Mouse (Mus musculus) heart, embryonic 15.5 days (tissue): Measurements from ENCODE around the gene Rgs7. TPM values are rescaled to one million over a fixed set of nuclear protein-coding genes. Genes with fewer than 3 reads are reported as not detected.

Experiments
- ATAC-seq: fragments of 200-750 bp; cut with Nextera tagmentation; replicated peaks from 2 replicates; pipeline ENCODE4 v1.8.0; 2017; ENCODE audit warnings: low read depth, moderate TSS enrichment; ENCODE audit not compliant: insufficient number of reproducible peaks, insufficient read depth, low FRiP score
- H3K27ac ChIP-seq: fragments of 300-500 bp; sonication (generic); 2 replicates; pipeline ENCODE4 v1.5.1; 2015; ENCODE audit warnings: mild to moderate bottlenecking, inconsistent platforms
- H3K27me3 ChIP-seq: fragments of 300-500 bp; sonication (generic); 2 replicates; pipeline ENCODE4 v1.6.1; 2015; ENCODE audit warnings: inconsistent platforms
- H3K36me3 ChIP-seq: fragments of 300-500 bp; sonication (generic); 2 replicates; pipeline ENCODE4 v1.6.1; 2015; ENCODE audit warnings: mild to moderate bottlenecking, inconsistent platforms
- H3K4me1 ChIP-seq: fragments of 300-500 bp; sonication (generic); replicated peaks from 2 replicates; pipeline ENCODE4 v1.6.1; 2015; ENCODE audit warnings: inconsistent platforms
- H3K4me2 ChIP-seq: fragments of 300-500 bp; sonication (generic); 2 replicates; pipeline ENCODE4 v1.6.1; 2015; ENCODE audit warnings: inconsistent platforms, mild to moderate bottlenecking, moderate library complexity
- H3K4me3 ChIP-seq: fragments of 300-500 bp; sonication (generic); 2 replicates; pipeline ENCODE4 v1.5.1; 2015; ENCODE audit warnings: mild to moderate bottlenecking, inconsistent platforms
- H3K9ac ChIP-seq: fragments of 300-500 bp; sonication (generic); 2 replicates; pipeline ENCODE4 v1.6.1; 2015; ENCODE audit warnings: mild to moderate bottlenecking, inconsistent platforms
- H3K9me3 ChIP-seq: fragments of 300-500 bp; sonication (generic); replicated peaks from 2 replicates; pipeline ENCODE4 v1.6.1; 2016; ENCODE audit warnings: inconsistent platforms
- WGBS: fragments of 180-500 bp; shearing (Covaris S2); methylation state at CpG from one replicate; pipeline ENCODE4 v1.1.7; 2015; ENCODE audit warnings: mixed read lengths; 5-methylcytosine and 5-hydroxymethylcytosine counted together
- polyA plus RNA-seq: library from polyadenylated mRNA; unstranded; fragments of >200 nt; fragmentation: Nextera tagmentation; extraction: Ambion mirVana; gene quantifications from 2 replicates; pipeline ENCODE4 v1.2.1, GENCODE M21; 2015

Gene Rgs7
- polyA plus RNA-seq, 1 experiment from 2014 or later = 0.57 TPM

- no peaks in the 10 kb centered on the region for H3K36me3 ChIP-seq
- no peak overlapping the region for H3K4me3 ChIP-seq
- WGBS = 57% methylated on average over 3 of the region's 3 CpGs
- no peaks in the 10 kb centered on the region for H3K4me1 ChIP-seq
- no peaks in the 10 kb centered on the region for H3K27me3 ChIP-seq
- ATAC-seq = no peak
- no peaks in the 10 kb centered on the region for H3K9me3 ChIP-seq
- no peak overlapping the region for H3K4me2 ChIP-seq
- H3K27ac ChIP-seq = no peak overlapping the region
- H3K9ac ChIP-seq = no peak overlapping the region
Observed at GRCm38 (mm10) chr1:175300404-175300803, 191.9 kb downstream of the Rgs7 start.

DNA sequence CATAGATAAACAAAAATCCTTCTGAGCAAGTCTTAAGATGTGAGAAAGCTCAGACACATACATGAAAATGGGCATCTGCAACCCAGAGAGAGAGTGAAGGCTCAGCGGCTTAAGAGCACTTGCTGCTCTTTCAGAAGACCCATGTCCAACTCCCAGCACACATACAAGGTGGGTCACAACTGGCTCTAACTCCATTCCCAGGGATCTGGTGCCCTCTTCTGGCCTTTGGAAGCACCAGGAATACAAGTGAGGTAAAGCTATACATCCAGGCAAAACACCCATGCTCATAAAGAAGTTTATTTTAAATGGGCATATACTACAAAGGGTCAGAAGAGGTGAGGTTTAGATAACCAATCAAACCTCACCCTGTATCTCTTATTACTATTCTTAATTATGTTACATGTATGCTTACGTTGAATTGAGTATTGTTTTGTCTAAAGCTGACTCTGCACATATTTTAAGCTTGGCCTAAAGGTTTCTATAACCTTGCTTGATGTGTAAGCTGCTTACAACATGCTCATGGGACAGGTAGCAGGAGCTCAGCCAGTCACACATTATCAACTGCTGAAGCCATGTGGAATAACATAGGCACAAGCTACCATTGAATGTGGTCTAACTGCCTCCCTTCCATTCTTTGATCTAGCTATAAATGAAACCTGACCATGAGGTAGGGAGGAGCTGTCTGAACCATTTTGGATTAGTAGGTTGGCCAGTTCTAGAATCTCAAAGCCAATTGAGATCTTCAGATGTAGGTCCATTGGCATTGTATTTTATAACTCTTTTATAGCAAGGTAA is 192.5 kb downstream of the Rgs7 start:
- no peak for ATAC-seq
- no peaks in the 10 kb centered on the region for H3K27me3 ChIP-seq
- 93% methylated on average over 2 of the region's 2 CpGs for WGBS

DNA sequence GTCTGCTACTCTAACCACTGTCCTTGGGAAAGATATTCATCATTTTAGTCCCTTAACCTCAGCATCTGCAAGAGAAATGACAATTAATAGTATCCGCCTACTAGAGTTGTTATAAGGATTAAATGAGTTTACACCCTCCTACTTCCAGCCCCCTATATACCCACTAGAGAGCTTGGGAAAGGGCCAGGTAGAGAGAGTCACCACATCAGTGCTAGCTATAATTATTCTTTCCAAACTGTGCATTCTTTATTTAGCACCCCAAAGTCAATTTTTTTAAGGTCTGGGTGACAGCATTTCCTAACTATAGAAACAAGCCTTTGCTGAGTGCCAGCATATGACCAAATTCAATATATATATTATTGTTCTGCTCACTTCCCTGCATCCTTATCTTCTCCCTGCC is 195.4 kb downstream of the Rgs7 start:
- WGBS = 88% methylated on average over 1 of the region's 1 CpGs
- H3K27ac ChIP-seq = no peak overlapping the region
- no peak for ATAC-seq

More for the DNA sequence above, 192.5 kb downstream of the Rgs7 start:
- Histone ChIP-seq H3K4me1 (no peaks in the 10 kb centered on the region), H3K27ac (no peak overlapping the region), H3K9ac (no peak overlapping the region), H3K36me3 (no peaks in the 10 kb centered on the region), H3K4me3 (no peak overlapping the region), H3K9me3 (no peaks in the 10 kb centered on the region), H3K4me2 (no peak overlapping the region)

GRCm38 (mm10) chr1:175290072-175290471 is 202.2 kb downstream of the Rgs7 start:
- no peak overlapping the region for H3K27ac ChIP-seq
- ATAC-seq = no peak
- no peak overlapping the region for H3K9ac ChIP-seq
- H3K4me3 ChIP-seq = no peak overlapping the region
- H3K4me2 ChIP-seq = no peak overlapping the region
- no peaks in the 10 kb centered on the region for H3K4me1 ChIP-seq
- no peaks in the 10 kb centered on the region for H3K36me3 ChIP-seq
- no peaks in the 10 kb centered on the region for H3K27me3 ChIP-seq
- H3K9me3 ChIP-seq = no peaks in the 10 kb centered on the region
- 52% methylated on average over 1 of the region's 1 CpGs for WGBS

More for the DNA sequence above, 195.4 kb downstream of the Rgs7 start:
- Histone ChIP-seq H3K9me3 (no peaks in the 10 kb centered on the region), H3K36me3 (no peaks in the 10 kb centered on the region), H3K4me3 (no peak overlapping the region), H3K27me3 (no peaks in the 10 kb centered on the region), H3K4me2 (no peak overlapping the region), H3K4me1 (no peaks in the 10 kb centered on the region), H3K9ac (no peak overlapping the region)

DNA sequence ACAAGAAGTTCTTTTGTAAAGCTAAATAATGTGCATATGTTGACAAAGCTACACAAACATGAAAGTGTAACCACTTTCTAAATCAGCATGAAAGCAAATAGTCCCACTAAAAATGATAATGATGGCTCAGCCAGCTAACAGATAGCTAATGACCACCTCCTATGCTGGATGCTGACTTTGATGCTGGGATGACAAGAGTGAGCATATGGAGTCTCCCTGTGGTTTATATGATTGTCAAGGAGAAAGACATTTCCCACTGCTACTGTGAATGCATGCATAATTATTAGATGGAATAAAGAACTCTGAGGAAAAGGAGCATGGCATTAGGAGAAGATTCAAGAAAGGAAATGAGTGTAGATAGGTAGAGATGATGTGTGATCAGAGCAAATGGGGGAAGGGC is 230.0 kb downstream of the Rgs7 start:
- Histone ChIP-seq H3K4me3 (no peak overlapping the region), H3K9ac (no peak overlapping the region), H3K27me3 (no peaks in the 10 kb centered on the region), H3K4me1 (no peaks in the 10 kb centered on the region), H3K9me3 (no peaks in the 10 kb centered on the region), H3K27ac (no peak overlapping the region), H3K36me3 (no peaks in the 10 kb centered on the region), H3K4me2 (no peak overlapping the region)
- ATAC-seq = no peak

- no peak overlapping the region for H3K4me3 ChIP-seq
- 55% methylated on average over 1 of the region's 1 CpGs for WGBS
- H3K4me2 ChIP-seq = no peak overlapping the region
- H3K36me3 ChIP-seq = no peaks in the 10 kb centered on the region
- H3K27me3 ChIP-seq = no peaks in the 10 kb centered on the region
- 0 out of 2 replicates have a peak, but pooled peaks cover 7% of the 10 kb centered on the region for H3K4me1 ChIP-seq
- H3K9ac ChIP-seq = no peak overlapping the region
- H3K9me3 ChIP-seq = no peaks in the 10 kb centered on the region
- no peak for ATAC-seq
- no peak overlapping the region for H3K27ac ChIP-seq
Observed at GRCm38 (mm10) chr1:175259374-175259773, 232.9 kb downstream of the Rgs7 start.

GRCm38 (mm10) chr1:175255224-175255623 is 237.1 kb downstream of the Rgs7 start:
- ATAC-seq = no peak
- Histone ChIP-seq H3K4me3 (no peak overlapping the region), H3K4me1 (0 out of 2 replicates have a peak, but pooled peaks cover 7% of the 10 kb centered on the region), H3K4me2 (no peak overlapping the region), H3K9me3 (no peaks in the 10 kb centered on the region), H3K27me3 (no peaks in the 10 kb centered on the region), H3K36me3 (no peaks in the 10 kb centered on the region), H3K9ac (no peak overlapping the region), H3K27ac (no peak overlapping the region)
- WGBS = 36% methylated on average over 3 of the region's 3 CpGs

DNA sequence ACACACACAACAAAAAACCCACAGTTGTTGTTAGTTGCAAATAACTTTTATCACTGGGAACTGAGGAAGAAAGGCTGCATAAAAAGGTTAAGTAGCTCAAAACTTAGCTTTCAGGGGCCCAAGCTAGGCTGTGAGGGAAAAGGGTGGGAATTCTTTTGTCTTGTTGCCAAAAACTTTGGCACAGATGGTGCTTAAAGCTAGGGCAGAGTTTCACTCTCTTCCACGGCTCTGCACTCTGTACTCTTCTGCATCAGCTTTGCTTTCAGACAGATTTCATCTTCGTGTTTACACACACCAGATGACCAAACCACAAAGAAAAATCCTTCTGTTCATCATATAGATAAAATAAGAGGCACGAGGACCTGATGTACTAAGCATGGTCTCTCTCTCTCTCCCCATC is 237.6 kb downstream of the Rgs7 start:
- 30% methylated on average over 3 of the region's 3 CpGs for WGBS
- Histone ChIP-seq H3K4me2 (no peak overlapping the region), H3K4me1 (0 out of 2 replicates have a peak, but pooled peaks cover 7% of the 10 kb centered on the region), H3K27ac (no peak overlapping the region), H3K4me3 (no peak overlapping the region), H3K9ac (no peak overlapping the region), H3K9me3 (no peaks in the 10 kb centered on the region), H3K27me3 (no peaks in the 10 kb centered on the region), H3K36me3 (no peaks in the 10 kb centered on the region)
- ATAC-seq = no peak

GRCm38 (mm10) chr1:175242135-175242534 is 250.2 kb downstream of the Rgs7 start:
- no peaks in the 10 kb centered on the region for H3K4me1 ChIP-seq
- no peak for ATAC-seq
- H3K9me3 ChIP-seq = no peaks in the 10 kb centered on the region
- no peak overlapping the region for H3K4me3 ChIP-seq
- 69% methylated on average over 5 of the region's 5 CpGs for WGBS
- no peak overlapping the region for H3K27ac ChIP-seq
- no peaks in the 10 kb centered on the region for H3K36me3 ChIP-seq
- H3K9ac ChIP-seq = no peak overlapping the region
- H3K4me2 ChIP-seq = no peak overlapping the region
- no peaks in the 10 kb centered on the region for H3K27me3 ChIP-seq

DNA sequence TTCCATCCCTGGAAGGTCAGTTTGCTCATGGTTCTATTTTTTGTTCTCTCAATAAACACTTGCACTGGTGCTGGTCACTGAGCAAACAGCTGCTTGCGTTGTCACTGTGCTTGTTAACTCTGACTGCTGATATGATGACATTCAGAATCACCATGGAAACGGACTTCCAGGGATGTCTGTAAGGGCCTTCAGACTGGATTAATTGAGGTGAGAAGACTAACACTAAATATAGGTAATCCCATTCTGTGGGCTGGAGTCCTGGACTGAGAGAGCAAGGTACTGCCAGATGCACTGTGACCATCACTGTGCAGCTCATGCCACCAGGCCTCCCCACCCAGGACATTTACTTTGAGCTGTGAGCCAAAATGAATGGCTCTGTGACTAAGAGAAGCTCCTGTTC is 252.2 kb downstream of the Rgs7 start:
- H3K4me1 ChIP-seq = no peaks in the 10 kb centered on the region
- no peaks in the 10 kb centered on the region for H3K9me3 ChIP-seq
- no peaks in the 10 kb centered on the region for H3K27me3 ChIP-seq
- ATAC-seq = no peak
- no peak overlapping the region for H3K9ac ChIP-seq
- H3K27ac ChIP-seq = no peak overlapping the region
- no peak overlapping the region for H3K4me3 ChIP-seq
- 48% methylated on average over 2 of the region's 2 CpGs for WGBS
- no peak overlapping the region for H3K4me2 ChIP-seq
- H3K36me3 ChIP-seq = no peaks in the 10 kb centered on the region

- H3K4me2 ChIP-seq = no peak overlapping the region
- no peak for ATAC-seq
- no peaks in the 10 kb centered on the region for H3K9me3 ChIP-seq
- no peak overlapping the region for H3K9ac ChIP-seq
- no peaks in the 10 kb centered on the region for H3K27me3 ChIP-seq
- H3K27ac ChIP-seq = no peak overlapping the region
- no peaks in the 10 kb centered on the region for H3K4me1 ChIP-seq
- 78% methylated on average over 3 of the region's 3 CpGs for WGBS
- H3K36me3 ChIP-seq = no peaks in the 10 kb centered on the region
- H3K4me3 ChIP-seq = no peak overlapping the region
Observed at GRCm38 (mm10) chr1:175221593-175222500, 270.5 kb downstream of the Rgs7 start.
